Mouse (Mus musculus): Measurements from ENCODE around the gene Cdv3. TPM values are rescaled to one million over a fixed set of nuclear protein-coding genes. Genes with fewer than 3 reads are reported as not detected.
A peak's percentile ranks its signal among the peaks of the same experiment; 100 is the strongest.

Gene Cdv3
- 56.1 and 58.3 TPM in 2 replicates for polyA plus RNA-seq (2012; rRNA removed)

GRCm38 (mm10) chr9:103365290-103366247 lies at the start of gene Cdv3:
TSS of gene Cdv3 (minus strand) at chr9:103365840.
- peak within 1 kb of the TSS; percentile 97 for H3K27ac ChIP-seq (ENCODE audit: insufficient read depth, low read length)
- TF ChIP-seq CTCF (IDR thresholded peaks at IDR 0.05; ENCODE audit: borderline replicate concordance, insufficient read depth, low read depth, low read length), result no peak
- peak; percentile 63 for TF ChIP-seq POLR2A (IDR thresholded peaks at IDR 0.05; ENCODE audit: borderline replicate concordance, insufficient read depth, low read length)
- peaks cover 5% of the 10 kb centered on the region for H3K4me1 ChIP-seq (ENCODE audit: control insufficient read depth, insufficient read depth, low read length)
- WGBS, result 3% methylated on average over 92 of the region's 95 CpGs
- no peaks in the 10 kb centered on the region for H3K27me3 ChIP-seq (ENCODE audit: control insufficient read depth, insufficient read depth, low read length)
- peak within 1 kb of the TSS; percentile 85 for H3K4me3 ChIP-seq (replicated peaks; ENCODE audit: insufficient read depth, low read depth, low read length)
- DNase-seq, result peak; percentile 99 to 100

- Histone ChIP-seq H3K27me3 (ENCODE audit: control insufficient read depth, insufficient read depth, low read length) (no peaks in the 10 kb centered on the region; the same call in 1 of the 2 replicates), H3K4me3 (replicated peaks; ENCODE audit: insufficient read depth, low read depth, low read length) (no peak overlapping the region), H3K27ac (ENCODE audit: insufficient read depth, low read length) (no peak overlapping the region), H3K4me1 (ENCODE audit: control insufficient read depth, insufficient read depth, low read length) (no peaks in the 10 kb centered on the region)
- no peak for DNase-seq
- WGBS, result 50% methylated on average over 9 of the region's 9 CpGs
- TF ChIP-seq CTCF (IDR thresholded peaks at IDR 0.05; ENCODE audit: borderline replicate concordance, insufficient read depth, low read depth, low read length), result no peak
- TF ChIP-seq POLR2A (IDR thresholded peaks at IDR 0.05; ENCODE audit: borderline replicate concordance, insufficient read depth, low read length), result no peak
Measured at GRCm38 (mm10) chr9:103413457-103413856, 47.8 kb upstream of the Cdv3 start.

- Histone ChIP-seq H3K27ac (ENCODE audit: insufficient read depth, low read length) (no peak overlapping the region), H3K27me3 (ENCODE audit: control insufficient read depth, insufficient read depth, low read length) (no peaks in the 10 kb centered on the region; the same call in 1 of the 2 replicates), H3K4me3 (replicated peaks; ENCODE audit: insufficient read depth, low read depth, low read length) (no peak overlapping the region), H3K4me1 (ENCODE audit: control insufficient read depth, insufficient read depth, low read length) (no peaks in the 10 kb centered on the region)
- WGBS, result 90% methylated on average over 2 of the region's 2 CpGs
- DNase-seq, result no peak
- no peak for TF ChIP-seq CTCF (IDR thresholded peaks at IDR 0.05; ENCODE audit: borderline replicate concordance, insufficient read depth, low read depth, low read length)
- no peak for TF ChIP-seq POLR2A (IDR thresholded peaks at IDR 0.05; ENCODE audit: borderline replicate concordance, insufficient read depth, low read length)
Measured at GRCm38 (mm10) chr9:103409119-103409518, 43.5 kb upstream of the Cdv3 start.

GRCm38 (mm10) chr9:103408136-103408777 lies 42.6 kb upstream of the Cdv3 start:
- 20% methylated on average over 4 of the region's 4 CpGs for WGBS
- Histone ChIP-seq H3K4me1 (ENCODE audit: control insufficient read depth, insufficient read depth, low read length) (no peaks in the 10 kb centered on the region), H3K27me3 (ENCODE audit: control insufficient read depth, insufficient read depth, low read length) (no peaks in the 10 kb centered on the region; the same call in 1 of the 2 replicates), H3K4me3 (replicated peaks; ENCODE audit: insufficient read depth, low read depth, low read length) (no peak overlapping the region), H3K27ac (ENCODE audit: insufficient read depth, low read length) (no peak overlapping the region)
- no peak for DNase-seq
- no peak for TF ChIP-seq CTCF (IDR thresholded peaks at IDR 0.05; ENCODE audit: borderline replicate concordance, insufficient read depth, low read depth, low read length)
- no peak for TF ChIP-seq POLR2A (IDR thresholded peaks at IDR 0.05; ENCODE audit: borderline replicate concordance, insufficient read depth, low read length)

- no peak for DNase-seq
- no peak for TF ChIP-seq POLR2A (IDR thresholded peaks at IDR 0.05; ENCODE audit: borderline replicate concordance, insufficient read depth, low read length)
- TF ChIP-seq CTCF (IDR thresholded peaks at IDR 0.05; ENCODE audit: borderline replicate concordance, insufficient read depth, low read depth, low read length), result no peak
- Histone ChIP-seq H3K27me3 (ENCODE audit: control insufficient read depth, insufficient read depth, low read length) (no peaks in the 10 kb centered on the region), H3K4me1 (ENCODE audit: control insufficient read depth, insufficient read depth, low read length) (no peaks in the 10 kb centered on the region), H3K4me3 (replicated peaks; ENCODE audit: insufficient read depth, low read depth, low read length) (no peak overlapping the region), H3K27ac (ENCODE audit: insufficient read depth, low read length) (no peak overlapping the region)
- 72% methylated on average over 4 of the region's 4 CpGs for WGBS
Measured at GRCm38 (mm10) chr9:103403331-103403973, 37.8 kb upstream of the Cdv3 start.

- no peak for TF ChIP-seq CTCF (IDR thresholded peaks at IDR 0.05; ENCODE audit: borderline replicate concordance, insufficient read depth, low read depth, low read length)
- no peak for TF ChIP-seq POLR2A (IDR thresholded peaks at IDR 0.05; ENCODE audit: borderline replicate concordance, insufficient read depth, low read length)
- Histone ChIP-seq H3K4me3 (replicated peaks; ENCODE audit: insufficient read depth, low read depth, low read length) (no peak overlapping the region), H3K27me3 (ENCODE audit: control insufficient read depth, insufficient read depth, low read length) (no peaks in the 10 kb centered on the region), H3K27ac (ENCODE audit: insufficient read depth, low read length) (no peak overlapping the region), H3K4me1 (ENCODE audit: control insufficient read depth, insufficient read depth, low read length) (no peaks in the 10 kb centered on the region)
- no peak for DNase-seq
- 41% methylated on average over 21 of the region's 21 CpGs for WGBS
Measured at GRCm38 (mm10) chr9:103398509-103399157, 33.0 kb upstream of the Cdv3 start.

- no peak overlapping the region for H3K27ac ChIP-seq (ENCODE audit: insufficient read depth, low read length)
- no peaks in the 10 kb centered on the region for H3K27me3 ChIP-seq (ENCODE audit: control insufficient read depth, insufficient read depth, low read length)
- no peak for DNase-seq
- H3K4me3 ChIP-seq (replicated peaks; ENCODE audit: insufficient read depth, low read depth, low read length), result no peak overlapping the region
- H3K4me1 ChIP-seq (ENCODE audit: control insufficient read depth, insufficient read depth, low read length), result no peaks in the 10 kb centered on the region
- TF ChIP-seq CTCF (IDR thresholded peaks at IDR 0.05; ENCODE audit: borderline replicate concordance, insufficient read depth, low read depth, low read length) (no peak), POLR2A (IDR thresholded peaks at IDR 0.05; ENCODE audit: borderline replicate concordance, insufficient read depth, low read length) (no peak)
- 88% methylated on average over 11 of the region's 11 CpGs for WGBS
Measured at GRCm38 (mm10) chr9:103393256-103393655, 27.6 kb upstream of the Cdv3 start.

All from cerebellum, adult 2 months (tissue).